Mouse (Mus musculus): ENCODE results near the gene Ift46. TPM values are rescaled to one million over a fixed set of nuclear protein-coding genes. Genes with fewer than 3 reads are reported as not detected.

Gene Ift46
- total and polyA plus RNA-seq, 2 experiments from 2014 or later = 56.0 to 144 TPM

DNA sequence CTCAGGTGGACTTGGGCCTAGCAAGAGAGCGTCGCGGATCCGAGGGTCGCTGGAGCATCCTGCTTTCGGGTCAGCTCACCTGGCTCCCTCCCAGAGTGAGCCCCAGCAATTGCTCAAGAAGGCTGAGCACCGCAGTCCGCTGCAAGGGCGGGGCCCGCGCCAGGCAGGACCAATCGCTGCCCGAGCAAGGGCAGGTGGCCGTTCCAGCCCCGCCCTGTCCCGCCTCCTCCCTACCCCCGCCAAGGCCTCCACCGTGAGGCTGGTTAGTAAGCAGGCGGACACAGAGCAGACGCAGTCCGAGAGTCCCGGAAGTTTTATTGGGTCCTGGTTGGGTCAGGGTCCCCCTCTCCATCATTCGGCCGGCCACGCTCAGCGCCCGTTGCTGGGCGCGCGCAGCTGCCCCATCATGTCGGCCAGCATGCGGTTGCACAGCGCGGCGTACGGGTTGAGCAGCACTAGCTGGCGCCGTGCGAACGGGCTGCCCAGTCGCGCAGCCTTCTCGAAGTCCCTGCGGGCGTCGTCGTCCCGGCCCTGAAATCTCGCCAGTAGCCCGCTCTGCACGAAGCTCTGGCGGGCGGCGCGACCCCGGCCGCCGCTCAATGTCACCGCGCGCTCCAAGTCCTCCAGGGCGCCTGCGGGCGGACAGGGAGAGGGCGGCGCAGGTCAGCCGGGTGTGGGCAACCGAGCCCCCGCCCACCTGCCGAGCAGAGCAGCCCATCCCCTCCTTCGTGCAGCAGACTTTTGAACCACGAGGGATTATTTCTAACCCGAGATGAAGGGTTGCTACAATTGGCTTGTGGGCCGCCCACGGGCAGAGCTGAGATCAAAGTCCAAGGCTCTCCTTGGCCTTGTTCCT lies 31.6 kb downstream of the Ift46 start, which contains the start of gene Tmem25:
Gene Tmem25, minus strand, starts transcription at position 206 of the 856 bp plus-strand sequence.
- no peak for TF ChIP-seq CTCF (IDR thresholded peaks at IDR 0.05; ENCODE audit: low read depth)
- Histone ChIP-seq H3K27me3 (ENCODE audit: insufficient read depth, low read length) (no peaks in the 10 kb centered on the region), H3K4me3 (ENCODE audit: low read length) (peak within 1 kb of the TSS; percentile 59), H3K27ac (peak within 1 kb of the TSS; percentile 79), H3K4me1 (ENCODE audit: insufficient read depth, low read length) (0 out of 2 replicates have a peak, but pooled peaks cover 6% of the 10 kb centered on the region), H3K9ac (replicated peaks; ENCODE audit: low read length) (peak within 1 kb of the TSS; percentile 77), H3K9me3 (ENCODE audit: low read length) (no peaks in the 10 kb centered on the region), H3K36me3 (ENCODE audit: insufficient read depth, low read length) (no peaks in the 10 kb centered on the region), H3K4me2 (ENCODE audit: low read depth, low read length) (peak within 1 kb of the TSS; percentile 93)
- ATAC-seq (peak; percentile 95), DNase-seq (ENCODE audit: low spot score) (peak; percentile 91)
- WGBS = under 1% methylated on average over 71 of the region's 75 CpGs

DNA sequence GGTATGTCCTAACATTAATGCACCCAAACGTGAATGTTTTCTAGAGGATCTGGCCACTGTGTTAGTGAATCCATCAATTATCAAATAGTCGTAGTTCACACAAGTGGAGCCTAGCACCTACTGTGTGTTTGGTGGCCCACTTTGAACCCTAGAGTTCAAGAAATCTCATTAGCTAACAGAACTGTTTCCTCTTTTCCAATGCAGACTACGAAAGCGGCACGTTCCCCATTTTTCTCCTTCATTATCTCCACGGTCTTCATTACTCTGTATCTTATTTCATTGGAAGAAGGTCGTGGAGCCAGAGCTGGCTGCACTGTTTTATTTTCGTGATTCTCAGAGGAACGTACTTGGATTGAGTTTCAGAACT lies 32.2 kb downstream of the Ift46 start:
- 0 out of 2 replicates have a peak, but pooled peaks cover 2% of the 10 kb centered on the region for H3K36me3 ChIP-seq (ENCODE audit: insufficient read depth, low read length)
- H3K4me2 ChIP-seq (ENCODE audit: low read depth, low read length) = peak overlapping the region; percentile 93
- no peak for TF ChIP-seq CTCF (IDR thresholded peaks at IDR 0.05; ENCODE audit: low read depth)
- no peaks in the 10 kb centered on the region for H3K9me3 ChIP-seq (ENCODE audit: low read length)
- no peaks in the 10 kb centered on the region for H3K27me3 ChIP-seq (ENCODE audit: insufficient read depth, low read length)
- peak overlapping the region; percentile 79 for H3K27ac ChIP-seq
- ATAC-seq (no peak), DNase-seq (ENCODE audit: low spot score) (no peak)
- 41% methylated on average over 9 of the region's 9 CpGs for WGBS
- 0 out of 2 replicates have a peak, but pooled peaks cover 6% of the 10 kb centered on the region for H3K4me1 ChIP-seq (ENCODE audit: insufficient read depth, low read length)
- H3K4me3 ChIP-seq (ENCODE audit: low read length) = peak overlapping the region; percentile 59
- H3K9ac ChIP-seq (replicated peaks; ENCODE audit: low read length) = peak overlapping the region; percentile 77

DNA sequence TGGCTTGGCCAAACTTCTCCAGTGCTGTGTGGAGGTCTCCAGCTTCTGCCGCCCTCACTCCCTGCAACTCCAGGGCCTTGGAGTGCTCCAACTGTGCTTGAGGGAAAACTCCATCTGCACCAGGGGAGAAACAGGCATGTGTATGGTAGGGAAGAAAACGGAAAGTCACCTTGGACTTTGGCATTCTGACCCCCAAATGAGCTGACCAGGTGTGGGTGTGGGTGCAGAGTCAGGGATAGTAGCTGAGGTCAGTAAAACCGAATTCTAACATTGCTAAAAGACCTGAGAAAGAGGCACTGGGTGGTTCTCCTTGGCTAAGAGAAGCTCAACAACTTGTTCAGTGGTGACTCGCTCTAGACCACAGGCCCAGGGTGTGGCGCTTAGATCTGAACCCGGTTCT lies 34.0 kb downstream of the Ift46 start:
- Histone ChIP-seq H3K9me3 (ENCODE audit: low read length) (no peaks in the 10 kb centered on the region), H3K27ac (no peak overlapping the region), H3K4me1 (ENCODE audit: insufficient read depth, low read length) (0 out of 2 replicates have a peak, but pooled peaks cover 6% of the 10 kb centered on the region), H3K4me3 (ENCODE audit: low read length) (no peak overlapping the region), H3K36me3 (ENCODE audit: insufficient read depth, low read length) (peaks cover 14% of the 10 kb centered on the region), H3K4me2 (ENCODE audit: low read depth, low read length) (no peak overlapping the region), H3K27me3 (ENCODE audit: insufficient read depth, low read length) (no peaks in the 10 kb centered on the region), H3K9ac (replicated peaks; ENCODE audit: low read length) (no peak overlapping the region)
- DNase-seq (ENCODE audit: low spot score) (no peak), ATAC-seq (no peak)
- WGBS = 85% methylated on average over 6 of the region's 6 CpGs
- no peak for TF ChIP-seq CTCF (IDR thresholded peaks at IDR 0.05; ENCODE audit: low read depth)

DNA sequence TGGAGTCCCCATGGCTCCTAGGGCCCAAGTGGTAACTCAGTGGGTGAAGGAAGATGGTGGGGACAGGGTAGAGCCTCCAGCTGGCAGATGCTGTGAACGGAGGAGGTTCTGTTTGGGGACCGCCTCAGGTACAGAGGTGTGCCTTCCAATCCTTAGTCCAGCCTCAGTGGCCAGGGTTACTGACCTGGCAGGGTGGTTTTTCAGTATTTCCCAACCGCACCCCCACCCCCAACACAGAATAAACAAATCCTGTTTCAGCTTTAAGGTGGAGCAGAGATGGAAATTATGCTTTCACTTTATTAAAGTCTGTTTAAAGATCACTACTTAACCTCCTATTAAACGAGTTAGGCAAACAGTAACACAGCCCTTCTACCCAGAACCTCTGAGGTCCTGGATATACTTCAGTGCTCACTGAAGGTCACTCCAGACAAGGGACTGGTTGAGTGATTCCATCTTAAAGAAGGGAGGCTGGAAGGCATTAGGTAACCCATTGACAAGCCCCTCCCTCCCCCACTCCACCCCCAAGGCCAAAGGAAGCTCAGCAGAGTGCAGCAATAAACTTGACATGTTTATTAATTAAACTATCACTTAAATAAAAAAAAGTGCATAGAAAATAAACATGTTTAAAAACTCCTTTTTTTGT lies 35.2 kb downstream of the Ift46 start, which contains the start of gene Ttc36:
Gene Ttc36, minus strand, starts transcription at position 265 of the 643 bp plus-strand sequence.
- peaks cover 27% of the 10 kb centered on the region for H3K36me3 ChIP-seq (ENCODE audit: insufficient read depth, low read length)
- H3K9ac ChIP-seq (replicated peaks; ENCODE audit: low read length) = no peak within 1 kb of the TSS
- H3K27ac ChIP-seq = no peak within 1 kb of the TSS
- no peak for TF ChIP-seq CTCF (IDR thresholded peaks at IDR 0.05; ENCODE audit: low read depth)
- no peaks in the 10 kb centered on the region for H3K9me3 ChIP-seq (ENCODE audit: low read length)
- no peaks in the 10 kb centered on the region for H3K27me3 ChIP-seq (ENCODE audit: insufficient read depth, low read length)
- DNase-seq (ENCODE audit: low spot score) (no peak), ATAC-seq (no peak)
- 75% methylated on average over 4 of the region's 4 CpGs for WGBS
- H3K4me1 ChIP-seq (ENCODE audit: insufficient read depth, low read length) = 0 out of 2 replicates have a peak, but pooled peaks cover 6% of the 10 kb centered on the region
- H3K4me3 ChIP-seq (ENCODE audit: low read length) = no peak within 1 kb of the TSS
- H3K4me2 ChIP-seq (ENCODE audit: low read depth, low read length) = no peak within 1 kb of the TSS

DNA sequence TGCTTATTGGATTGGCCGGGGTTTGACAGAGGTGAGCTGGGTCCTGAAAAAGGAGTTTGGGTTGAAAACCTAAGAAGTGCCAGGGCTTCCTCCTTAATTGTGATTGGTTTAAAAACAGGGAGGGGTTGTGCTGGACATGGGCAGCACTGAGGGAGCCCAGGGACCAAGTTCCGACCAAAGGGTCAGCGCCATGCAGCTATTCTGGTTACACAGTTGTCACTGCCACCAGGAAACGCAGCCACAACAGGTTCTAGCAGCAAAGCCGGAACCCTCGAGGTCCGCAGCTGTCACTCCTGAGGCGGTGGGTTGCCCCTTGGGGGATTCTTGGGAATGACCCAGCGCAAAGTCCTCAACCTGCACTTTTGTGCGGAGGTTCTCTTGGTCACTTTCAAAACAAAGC lies 37.0 kb downstream of the Ift46 start:
- no peak overlapping the region for H3K4me3 ChIP-seq (ENCODE audit: low read length)
- H3K9ac ChIP-seq (replicated peaks; ENCODE audit: low read length) = no peak overlapping the region
- DNase-seq (ENCODE audit: low spot score) (no peak), ATAC-seq (no peak)
- H3K36me3 ChIP-seq (ENCODE audit: insufficient read depth, low read length) = peaks cover 43% of the 10 kb centered on the region
- H3K27me3 ChIP-seq (ENCODE audit: insufficient read depth, low read length) = no peaks in the 10 kb centered on the region
- no peak overlapping the region for H3K4me2 ChIP-seq (ENCODE audit: low read depth, low read length)
- no peak overlapping the region for H3K27ac ChIP-seq
- no peak for TF ChIP-seq CTCF (IDR thresholded peaks at IDR 0.05; ENCODE audit: low read depth)
- H3K9me3 ChIP-seq (ENCODE audit: low read length) = no peaks in the 10 kb centered on the region
- 0 out of 2 replicates have a peak, but pooled peaks cover 4% of the 10 kb centered on the region for H3K4me1 ChIP-seq (ENCODE audit: insufficient read depth, low read length)
- WGBS = 91% methylated on average over 10 of the region's 10 CpGs

DNA sequence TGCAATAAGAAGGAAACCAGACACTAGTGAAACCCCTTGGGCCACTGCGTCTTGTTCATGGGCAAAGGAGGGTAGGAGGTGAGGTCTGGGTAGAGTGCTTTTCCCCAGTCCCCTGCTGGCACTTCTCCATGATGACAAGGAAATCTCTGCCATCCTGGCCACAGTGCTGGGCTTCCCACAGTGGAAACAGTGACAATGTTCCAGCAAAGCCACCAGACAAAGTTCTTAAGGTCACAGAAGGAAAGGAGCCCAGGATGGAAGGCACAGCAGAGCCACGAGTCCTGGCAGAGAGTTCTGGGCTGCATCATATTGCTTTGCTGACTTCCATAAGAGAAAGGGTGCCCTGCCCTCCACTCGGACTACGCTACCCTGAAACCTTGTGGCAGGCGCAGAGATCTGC lies 37.8 kb downstream of the Ift46 start:
- WGBS = 92% methylated on average over 5 of the region's 5 CpGs
- Histone ChIP-seq H3K9ac (replicated peaks; ENCODE audit: low read length) (no peak overlapping the region), H3K27ac (no peak overlapping the region), H3K4me3 (ENCODE audit: low read length) (no peak overlapping the region), H3K36me3 (ENCODE audit: insufficient read depth, low read length) (peaks cover 52% of the 10 kb centered on the region), H3K4me2 (ENCODE audit: low read depth, low read length) (no peak overlapping the region), H3K9me3 (ENCODE audit: low read length) (no peaks in the 10 kb centered on the region), H3K4me1 (ENCODE audit: insufficient read depth, low read length) (no peaks in the 10 kb centered on the region), H3K27me3 (ENCODE audit: insufficient read depth, low read length) (no peaks in the 10 kb centered on the region)
- no peak for DNase-seq (ENCODE audit: low spot score)
- ATAC-seq = no peak
- TF ChIP-seq CTCF (IDR thresholded peaks at IDR 0.05; ENCODE audit: low read depth) = no peak

Measured in hindbrain, postnatal 0 days (tissue).